Mouse (Mus musculus) adrenal gland (tissue): ENCODE measurements around the gene BC053393.
"Not testable (repeated sequence)": the region's sequence is repeated elsewhere in the genome, so short reads cannot be mapped to it uniquely, and the experiment has no call there.

Source experiments
- intact Hi-C: fragments of 180-260 bp; cut with DNase I; formaldehyde crosslinking; loops from one replicate; pipeline ENCODE4 v1.15.1; 2025
- long read RNA-seq, 2 experiments: library from polyadenylated mRNA; unstranded; transcript quantifications; one replicate each; pipeline ENCODE4 v2.0.0; 2020; ENCODE audit warnings: borderline replicate concordance in 1 of 2; ENCODE audit not compliant: insufficient replicate concordance in 1 of 2

Gene BC053393
- long read RNA-seq, experiment 1: 0 reads
- long read RNA-seq, experiment 2: 0 reads

- intact Hi-C loops: no loop called here
These were observed at the start of gene BC053393 for GRCm38 (mm10) chr11:46571327-46571726. Gene BC053393 (plus strand): TSS chr11:46571536.

- intact Hi-C loops: loop anchor here (5.0 kb wide), 1 partner anchor 110 kb away; no protein-coding TSS in a partner anchor
These were observed 48.6 kb upstream of the BC053393 start for GRCm38 (mm10) chr11:46522719-46523118.

- intact Hi-C loops: loop anchor here (5.0 kb wide), 1 partner anchor 108 kb away; no protein-coding TSS in a partner anchor
These were observed 47.4 kb upstream of the BC053393 start, which contains the start of gene Gm12169 for GRCm38 (mm10) chr11:46523912-46524311. Gene Gm12169 (plus strand): TSS chr11:46524212.

- intact Hi-C loops: no loop called here
These were observed 41.2 kb upstream of the BC053393 start for GRCm38 (mm10) chr11:46530149-46530548.

GRCm38 (mm10) chr11:46536978-46537377, 34.4 kb upstream of the BC053393 start:
- intact Hi-C loops: no loop called here

DNA sequence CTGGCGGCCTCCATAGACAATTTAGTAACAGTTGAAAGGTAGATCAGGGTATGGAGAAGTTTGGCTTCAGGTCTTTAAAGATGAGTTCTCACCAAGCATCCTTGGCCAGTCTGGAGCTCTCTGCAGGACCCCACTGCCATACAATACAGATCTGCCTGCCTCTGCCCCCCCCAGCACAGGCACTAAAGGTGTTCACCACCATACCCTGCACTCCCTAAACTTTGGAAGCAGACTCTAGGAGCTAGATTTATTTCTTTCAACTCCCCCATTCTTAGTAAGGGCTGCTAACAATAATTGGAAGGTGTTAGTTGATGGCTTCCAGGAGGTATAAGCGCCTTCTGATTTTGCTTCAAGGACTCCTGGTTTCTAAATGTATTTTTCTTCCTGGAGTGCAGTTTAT, 27.8 kb upstream of the BC053393 start:
- intact Hi-C loops: no loop called here

- intact Hi-C loops: no loop called here
These were observed 21.6 kb upstream of the BC053393 start for GRCm38 (mm10) chr11:46549721-46550120.

- intact Hi-C loops: no loop called here
These were observed 18.6 kb upstream of the BC053393 start for GRCm38 (mm10) chr11:46552741-46553140.

GRCm38 (mm10) chr11:46561096-46561495, 10.2 kb upstream of the BC053393 start:
- intact Hi-C loops: no loop called here

GRCm38 (mm10) chr11:46564671-46565070, 6.7 kb upstream of the BC053393 start:
- intact Hi-C loops: no loop called here

DNA sequence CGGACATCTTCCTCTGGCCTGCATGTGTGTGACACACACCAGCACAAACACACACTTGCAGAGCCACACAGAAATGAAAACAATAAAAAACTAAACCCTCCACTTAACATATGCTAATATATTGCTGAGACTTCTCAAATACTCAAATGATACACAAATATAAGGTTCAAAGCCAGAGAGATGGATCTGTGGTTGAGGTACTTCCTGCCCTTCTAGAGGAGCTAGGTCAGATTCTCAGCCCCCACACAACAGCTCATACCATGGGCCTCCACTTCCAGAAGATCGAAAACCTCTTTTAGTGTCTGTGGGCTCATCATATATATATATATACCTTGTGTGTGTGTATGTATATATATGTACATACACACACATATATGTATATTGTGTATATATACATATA, 5.4 kb upstream of the BC053393 start:
- intact Hi-C loops: no loop called here

DNA sequence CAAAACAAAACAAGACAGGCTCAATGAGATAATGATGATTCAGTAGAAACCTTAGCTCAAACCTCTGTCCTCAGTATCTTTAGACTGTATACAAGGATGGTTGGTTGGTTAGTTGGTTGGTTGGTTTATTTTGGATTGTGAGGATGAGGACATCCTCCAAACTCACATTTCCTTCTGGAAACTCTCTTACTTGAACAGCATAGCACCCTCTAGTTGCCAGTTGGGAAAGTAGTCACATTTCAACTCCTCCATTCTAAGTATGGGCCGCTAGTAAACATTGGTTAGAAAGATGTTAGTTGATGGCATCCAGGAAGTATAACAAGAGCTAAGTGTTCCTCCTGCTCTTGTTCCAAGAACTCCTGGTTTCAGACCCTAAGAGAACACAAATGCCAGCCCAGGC, 2.2 kb upstream of the BC053393 start:
- intact Hi-C loops: no loop called here

DNA sequence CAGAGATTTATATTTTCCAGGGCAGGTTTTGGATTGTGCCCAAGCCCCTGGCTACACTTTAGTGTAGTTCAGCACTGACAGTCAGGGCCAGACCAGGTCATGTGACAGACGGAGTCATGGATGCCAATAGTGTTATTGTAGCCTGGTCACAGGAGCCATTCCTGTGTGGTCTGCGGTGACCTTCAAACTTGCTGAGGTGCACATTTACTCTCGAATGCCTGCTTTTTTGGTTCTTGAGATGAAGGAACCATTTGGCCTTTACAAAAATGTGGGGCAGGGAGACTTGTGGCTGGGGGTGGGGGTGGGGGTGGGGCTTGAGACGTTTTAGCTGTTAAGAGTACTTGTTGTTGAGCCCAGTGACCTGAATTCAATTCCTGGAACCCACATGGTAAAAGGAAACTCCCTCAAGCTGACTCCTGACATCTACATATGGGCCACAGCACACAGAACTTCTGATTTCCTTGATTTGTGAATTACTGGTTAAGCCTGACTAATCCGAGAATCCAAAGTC, 7.5 kb downstream of the BC053393 start:
- intact Hi-C loops: no loop called here

DNA sequence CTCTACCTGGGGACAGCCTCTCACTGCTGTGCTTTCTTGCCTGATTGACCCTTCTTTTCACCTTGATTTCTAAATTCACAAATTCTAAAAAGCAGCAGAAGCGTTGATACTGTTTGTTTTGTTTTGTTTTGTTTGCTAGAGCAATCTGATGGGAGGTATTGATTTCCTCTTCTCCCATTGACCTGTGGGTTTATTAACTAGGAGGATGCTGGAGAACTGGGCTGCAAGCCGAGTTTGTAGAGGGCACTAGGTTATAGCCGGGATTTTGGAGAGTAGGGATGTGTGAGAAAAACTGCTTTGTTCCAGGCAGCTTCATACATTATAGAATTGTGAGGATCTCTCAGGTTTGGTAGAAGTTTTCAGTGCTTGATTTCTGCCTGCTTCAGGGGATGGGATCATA, 9.1 kb downstream of the BC053393 start:
- intact Hi-C loops: no loop called here

DNA sequence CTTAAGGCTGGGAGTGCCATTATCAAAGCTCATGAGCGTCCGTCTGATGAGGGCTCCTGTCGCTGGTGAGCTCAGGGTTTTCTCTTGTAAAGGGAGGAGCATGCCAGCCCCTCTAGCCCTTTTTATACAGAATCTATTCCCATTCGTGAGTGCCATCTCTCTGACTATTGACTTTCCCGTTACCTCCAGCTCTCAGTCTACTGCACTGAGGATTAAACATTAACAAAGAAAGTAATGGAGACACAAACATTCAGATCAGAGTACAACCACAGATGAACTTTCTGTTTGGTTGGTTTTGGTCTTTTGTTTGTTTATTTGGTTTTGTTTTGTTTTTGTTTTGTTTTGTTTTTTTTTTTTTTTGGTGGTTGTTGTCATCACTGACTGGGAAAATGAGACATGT, 11.4 kb downstream of the BC053393 start:
- intact Hi-C loops: no loop called here

GRCm38 (mm10) chr11:46592416-46592815, 21.1 kb downstream of the BC053393 start:
- intact Hi-C loops: no loop called here

DNA sequence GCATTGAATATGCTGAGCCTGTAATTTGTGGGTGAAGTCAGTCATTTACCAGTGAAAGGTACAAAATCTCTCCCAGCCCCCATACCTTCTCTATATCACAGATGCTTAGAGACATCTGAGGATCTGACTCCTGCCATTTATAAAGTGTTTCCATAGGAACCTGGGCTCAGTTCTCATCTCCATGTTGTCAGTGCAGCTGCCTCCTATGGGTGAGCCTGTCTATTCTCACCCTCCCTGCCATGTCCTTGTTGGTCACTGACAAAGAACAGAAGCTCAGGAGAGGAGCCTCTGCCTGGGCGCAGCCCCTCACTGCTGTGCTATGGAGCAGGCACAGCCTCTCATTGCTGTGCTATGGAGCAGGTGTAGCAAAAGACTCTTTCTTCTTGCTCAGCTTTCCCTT, 48.6 kb downstream of the BC053393 start:
- intact Hi-C loops: no loop called here

DNA sequence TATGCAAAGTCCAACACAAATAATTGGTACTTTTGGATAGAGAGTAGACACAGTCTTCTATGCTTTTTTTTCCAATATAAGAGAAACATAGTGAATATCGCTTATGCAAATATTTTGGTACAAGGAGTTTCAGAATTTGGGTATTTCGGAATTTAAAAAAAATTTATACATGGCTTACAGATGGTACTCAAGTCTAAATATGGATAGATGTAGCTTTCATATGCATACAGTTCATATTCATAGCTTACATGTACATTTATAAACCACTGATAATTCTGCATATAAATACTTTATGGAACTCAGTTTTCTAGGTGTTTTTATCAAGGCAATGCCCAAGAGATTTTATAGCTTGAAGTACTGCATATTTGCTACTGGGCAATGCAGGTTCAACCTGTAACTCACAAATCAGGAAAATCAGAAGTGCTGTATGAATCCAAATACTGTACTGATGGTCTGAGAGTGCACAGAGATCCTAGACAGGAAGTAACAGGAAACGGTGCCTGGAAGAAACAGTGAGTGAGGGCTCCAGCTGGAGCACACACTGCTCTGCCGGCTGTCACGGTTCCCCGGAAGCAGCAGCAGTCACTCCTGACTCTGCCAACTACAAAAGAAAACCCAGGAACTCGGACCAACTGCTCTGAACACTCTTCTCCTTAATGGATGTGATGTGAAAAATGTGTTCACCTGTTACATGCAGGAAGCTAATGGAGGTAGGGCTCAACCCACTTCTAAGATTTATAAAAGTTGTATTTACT, 49.3 kb downstream of the BC053393 start:
- intact Hi-C loops: no loop called here

DNA sequence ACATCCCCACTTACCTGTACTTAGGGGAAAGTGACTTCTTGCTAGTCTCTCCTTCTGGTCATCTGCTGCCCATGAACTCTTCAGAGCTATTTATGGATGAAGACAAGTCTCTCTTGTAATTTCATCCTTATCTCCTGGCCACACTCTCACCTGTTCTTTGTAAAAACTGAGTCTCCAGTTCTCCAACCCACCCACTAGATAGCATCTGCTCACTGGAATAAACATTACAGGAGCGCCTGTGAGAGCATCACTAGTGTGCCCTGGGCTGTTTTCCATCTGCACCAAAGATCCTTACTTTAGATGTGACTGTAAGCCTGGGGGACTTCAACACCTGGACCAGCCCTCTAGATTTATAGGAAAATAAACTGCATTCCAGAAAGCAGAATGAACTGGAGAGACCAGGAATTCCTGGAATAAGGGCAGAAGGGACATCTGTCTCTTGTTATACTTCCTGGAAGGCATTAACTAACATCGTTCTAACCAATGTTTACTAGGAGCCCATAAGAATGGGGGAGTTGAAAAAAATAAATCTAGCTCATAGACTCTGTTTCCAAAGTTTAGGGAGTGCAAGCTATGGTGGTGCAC, 58.0 kb downstream of the BC053393 start, which contains the start of gene Dppa1:
Gene Dppa1 (minus strand): TSS at position 51 of the 585 bp plus-strand sequence.
- intact Hi-C loops: loop anchor here (2.0 kb wide), 1 partner anchor 19 kb away; no protein-coding TSS in a partner anchor

DNA sequence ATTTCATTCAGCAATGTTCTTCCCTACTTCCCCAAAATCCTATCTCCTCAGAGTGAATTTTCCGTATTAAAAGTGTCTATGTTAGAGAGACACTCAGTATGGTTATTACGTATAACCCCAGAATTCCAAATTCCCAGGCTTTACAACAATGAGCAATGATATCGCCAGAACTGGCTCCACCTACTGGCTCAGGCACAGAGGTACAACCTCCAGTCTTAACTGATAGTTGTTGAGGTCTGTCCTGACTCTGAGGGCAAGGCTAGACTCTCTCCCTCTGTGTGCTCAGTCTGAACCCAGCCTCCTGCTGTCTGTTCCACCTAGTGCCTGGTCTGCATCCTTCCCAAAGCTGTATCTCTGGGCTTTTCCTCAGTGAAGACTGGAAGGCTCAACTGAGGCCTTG, 60.3 kb downstream of the BC053393 start:
- intact Hi-C loops: loop anchor here (5.0 kb wide), 1 partner anchor 109 kb away; the partner anchor contains the start of gene Gm12169

DNA sequence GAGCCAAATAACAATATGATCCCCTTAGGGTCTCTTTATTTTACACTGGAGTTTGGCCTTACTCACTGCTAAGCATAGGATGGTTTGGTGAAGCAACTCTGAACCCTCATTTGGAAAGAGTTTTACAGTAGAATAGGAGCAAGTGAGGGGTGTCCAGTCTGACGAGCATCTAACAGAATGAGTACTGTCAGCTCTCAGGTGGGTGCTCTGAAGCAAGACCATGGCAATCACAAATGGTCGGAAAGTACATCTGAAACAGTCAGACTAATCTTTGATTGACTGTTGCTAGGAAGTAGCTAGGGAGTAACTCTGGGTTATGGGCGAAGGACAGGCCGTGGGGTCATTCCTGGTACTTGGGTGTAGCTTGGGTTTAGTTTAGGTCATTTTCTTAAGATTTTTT, 64.2 kb downstream of the BC053393 start:
- intact Hi-C loops: not testable (repeated sequence)

GRCm38 (mm10) chr11:46636568-46636967, 65.2 kb downstream of the BC053393 start:
- intact Hi-C loops: no loop called here
